Mouse (Mus musculus): ENCODE data around the gene Amer2.

GRCm38 (mm10) chr14:60377546-60377945, 4.5 kb downstream of the Amer2 start:
- no peak for TF ChIP-seq POLR2AphosphoS5 (IDR thresholded peaks at IDR 0.05; ENCODE audit: insufficient replicate concordance, low read depth, low read length)
- TF ChIP-seq CTCF (IDR thresholded peaks at IDR 0.05; ENCODE audit: low read depth, low read length), result no peak
- no peak for TF ChIP-seq GATA2 (IDR thresholded peaks at IDR 0.05; ENCODE audit: borderline replicate concordance, low read depth, low read length)

All from G1E (cell line).